Mouse (Mus musculus) testis, adult 2 months (tissue): ENCODE measurements around the gene Tdrd9.

ENCODE experiments used
- CTCF ChIP-seq: fragments of 200-500 bp; IDR thresholded peaks from 2 replicates; pipeline ENCODE4 v1.5.1; 2012; ENCODE audit warnings: low read depth, mild to moderate bottlenecking, inconsistent platforms, low read length, moderate library complexity; ENCODE audit not compliant: control insufficient read depth, insufficient read depth, insufficient replicate concordance
- POLR2A ChIP-seq: fragments of 200-500 bp; IDR thresholded peaks from 2 replicates; pipeline ENCODE4 v1.6.1; 2012; ENCODE audit warnings: low read depth, mild to moderate bottlenecking, inconsistent platforms, low read length, moderate library complexity; ENCODE audit not compliant: control insufficient read depth

GRCm38 (mm10) chr12:111981831-111982230 is 10.5 kb downstream of the Tdrd9 start:
- TF ChIP-seq CTCF (no peak), POLR2A (no peak)
